Mouse (Mus musculus) stomach, embryonic 14.5 days (tissue): ENCODE measurements around the gene S100a13. TPM values are rescaled to one million over a fixed set of nuclear protein-coding genes. Genes with fewer than 3 reads are reported as not detected.

Source experiments
- ATAC-seq: fragments of 200-750 bp; cut with Nextera tagmentation; 2 replicates; pipeline ENCODE4 v1.8.0; 2017; ENCODE audit warnings: low read depth, moderate TSS enrichment; ENCODE audit not compliant: insufficient number of reproducible peaks, insufficient read depth, low FRiP score
- H3K27ac ChIP-seq: fragments of 300-500 bp; sonication (generic); 2 replicates; pipeline ENCODE4 v1.5.1; 2014; ENCODE audit warnings: mild to moderate bottlenecking, low read length, moderate library complexity, mixed read lengths
- H3K27me3 ChIP-seq: fragments of 300-500 bp; sonication (generic); 2 replicates; pipeline ENCODE4 v1.6.1; 2014; ENCODE audit warnings: low read length, control low read depth, mixed read lengths; ENCODE audit not compliant: control insufficient read depth, insufficient read depth
- H3K36me3 ChIP-seq: fragments of 300-500 bp; sonication (generic); 2 replicates; pipeline ENCODE4 v1.6.1; 2014; ENCODE audit warnings: mild to moderate bottlenecking, control low read depth, low read length, moderate library complexity, mixed read lengths; ENCODE audit not compliant: control insufficient read depth, insufficient read depth
- H3K4me1 ChIP-seq: fragments of 300-500 bp; sonication (generic); 2 replicates; pipeline ENCODE4 v1.6.1; 2014; ENCODE audit warnings: low read length, control low read depth, mixed read lengths; ENCODE audit not compliant: control insufficient read depth, insufficient read depth
- H3K4me2 ChIP-seq: fragments of 300-500 bp; sonication (generic); replicated peaks from 2 replicates; pipeline ENCODE4 v1.6.1; 2014; ENCODE audit warnings: low read depth, low read length, control low read depth
- H3K4me3 ChIP-seq: fragments of 300-500 bp; sonication (generic); 2 replicates; pipeline ENCODE4 v1.5.1; 2014; ENCODE audit warnings: low read depth, low read length, control low read depth
- H3K9ac ChIP-seq: fragments of 300-500 bp; sonication (generic); replicated peaks from 2 replicates; pipeline ENCODE4 v1.6.1; 2014; ENCODE audit warnings: low read depth, mild to moderate bottlenecking, control low read depth, low read length, moderate library complexity, mixed read lengths
- H3K9me3 ChIP-seq: fragments of 300-500 bp; sonication (generic); 2 replicates; pipeline ENCODE4 v1.6.1; 2016; ENCODE audit warnings: low read depth, low read length, control low read depth; ENCODE audit not compliant: control insufficient read depth
- WGBS: fragments of 180-500 bp; shearing (Covaris S2); extraction: QIAGEN DNeasy Blood & Tissue Kit; methylation state at CpG from one replicate; pipeline ENCODE4 v1.1.7; 2014; 5-methylcytosine and 5-hydroxymethylcytosine counted together
- polyA plus RNA-seq: library from polyadenylated mRNA; unstranded; fragments of >200 nt; fragmentation: Nextera tagmentation; extraction: Ambion mirVana; gene quantifications from 2 replicates; pipeline ENCODE4 v1.2.1, GENCODE M21; 2014

S100a13 gene
- polyA plus RNA-seq, 1 experiment from 2014 or later: 33.5 TPM

DNA sequence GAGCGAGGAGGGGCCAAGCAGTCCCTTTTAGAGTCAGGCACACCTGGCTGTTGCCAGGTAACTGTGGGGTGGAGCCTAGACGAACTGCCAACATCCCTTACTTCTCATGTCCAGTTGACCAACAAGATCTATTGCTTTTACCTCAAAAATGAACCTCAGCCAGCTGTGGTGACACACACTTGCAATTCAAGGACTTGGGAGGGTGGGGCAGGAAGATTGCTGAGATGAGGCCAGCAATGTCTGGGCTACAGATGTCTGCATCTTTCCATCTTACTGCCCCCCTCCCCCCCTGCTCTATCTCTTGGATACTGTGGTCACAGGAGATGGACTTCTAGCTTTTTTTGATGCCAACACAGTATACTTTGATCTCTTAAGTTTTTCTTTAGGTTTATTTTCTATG lies 38.0 kb downstream of the S100a13 start:
- Histone ChIP-seq H3K4me1 (no peaks in the 10 kb centered on the region), H3K4me3 (no peak overlapping the region), H3K27me3 (no peaks in the 10 kb centered on the region), H3K36me3 (no peaks in the 10 kb centered on the region), H3K9me3 (no peaks in the 10 kb centered on the region), H3K4me2 (no peak overlapping the region), H3K9ac (no peak overlapping the region), H3K27ac (no peak overlapping the region)
- WGBS: 73% methylated on average over 2 of the region's 2 CpGs
- ATAC-seq: no peak

DNA sequence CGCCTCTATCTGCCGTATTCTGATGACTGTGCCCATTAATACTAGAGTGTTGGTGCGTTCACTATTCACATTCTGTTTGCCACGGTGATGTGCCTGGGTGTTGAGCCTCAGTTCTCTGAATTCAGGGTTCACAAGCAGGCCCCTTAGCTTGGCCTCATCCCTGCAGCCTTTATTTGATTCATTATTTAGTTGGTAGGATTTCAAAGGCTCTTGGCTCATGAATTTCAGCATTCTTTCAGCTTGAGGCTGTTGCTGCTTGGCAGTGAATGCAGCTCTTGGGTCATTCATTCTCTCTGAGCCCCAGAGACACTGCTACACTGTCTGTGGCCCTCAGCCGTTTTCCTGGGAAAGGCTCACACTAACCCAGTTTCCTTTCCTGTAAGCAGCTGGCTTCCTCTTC lies 41.7 kb downstream of the S100a13 start:
- no peaks in the 10 kb centered on the region for H3K4me1 ChIP-seq
- no peak overlapping the region for H3K4me3 ChIP-seq
- 63% methylated on average over 5 of the region's 5 CpGs for WGBS
- H3K36me3 ChIP-seq: no peaks in the 10 kb centered on the region
- no peaks in the 10 kb centered on the region for H3K9me3 ChIP-seq
- H3K9ac ChIP-seq: no peak overlapping the region
- ATAC-seq: no peak
- no peak overlapping the region for H3K27ac ChIP-seq
- H3K27me3 ChIP-seq: no peaks in the 10 kb centered on the region
- no peak overlapping the region for H3K4me2 ChIP-seq

DNA sequence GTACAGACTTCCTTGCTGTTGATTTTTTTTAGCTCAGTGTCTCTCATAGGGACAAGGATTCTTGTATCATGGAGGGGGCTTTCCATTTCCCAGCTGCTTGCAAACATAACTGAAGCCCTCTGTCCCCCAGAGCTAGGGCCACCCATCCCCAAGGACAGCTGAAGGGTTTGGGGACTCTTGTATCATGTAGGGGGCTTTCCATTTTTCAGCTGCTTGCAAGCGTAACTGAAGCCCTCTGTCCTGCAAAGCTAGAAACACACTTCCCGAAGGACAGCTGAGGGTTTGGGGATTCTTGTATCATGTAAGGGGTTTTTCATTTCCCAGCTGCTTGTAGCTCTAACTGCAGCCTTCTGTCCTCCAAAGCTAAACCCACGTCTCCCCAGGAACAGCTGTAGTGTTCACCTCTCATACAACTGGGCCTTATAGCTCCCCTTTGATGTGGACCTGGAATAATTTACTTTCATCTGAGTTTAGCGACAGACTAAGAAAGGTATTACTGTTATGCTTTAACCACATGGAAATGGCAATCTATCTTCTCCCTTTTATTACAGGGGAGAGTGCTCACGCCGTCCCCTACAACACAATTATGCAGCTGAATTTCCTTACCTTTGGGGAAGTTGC lies 45.9 kb downstream of the S100a13 start, which contains the start of gene S100a3:
Gene S100a3, plus strand, starts transcription at position 571 of the 621 bp plus-strand sequence.
- Histone ChIP-seq H3K4me2 (no peak within 1 kb of the TSS), H3K27me3 (no peaks in the 10 kb centered on the region), H3K4me1 (no peaks in the 10 kb centered on the region), H3K9me3 (no peaks in the 10 kb centered on the region), H3K9ac (no peak within 1 kb of the TSS), H3K4me3 (no peak within 1 kb of the TSS), H3K36me3 (no peaks in the 10 kb centered on the region), H3K27ac (no peak within 1 kb of the TSS)
- 65% methylated on average over 6 of the region's 6 CpGs for WGBS
- no peak for ATAC-seq

Other genes with a start within 250 kb of the S100a13 start
- 3.0 and 3.6 TPM in 2 replicates for gene Dennd4b, start 249.2 kb upstream of the S100a13 start, polyA plus RNA-seq
- 22.3 and 28.7 TPM in 2 replicates for gene Gatad2b, start 221.3 kb upstream of the S100a13 start, polyA plus RNA-seq
- gene Slc27a3, start 124.5 kb upstream of the S100a13 start, polyA plus RNA-seq: 11.7 and 13.0 TPM in 2 replicates
- gene Ints3, start 80.8 kb upstream of the S100a13 start, polyA plus RNA-seq: 28.7 and 29.6 TPM in 2 replicates
- gene Npr1, start 48.6 kb upstream of the S100a13 start, polyA plus RNA-seq: 4.6 and 4.8 TPM in 2 replicates
- gene Ilf2, start 38.3 kb upstream of the S100a13 start, polyA plus RNA-seq: 208 and 217 TPM in 2 replicates
- 81.2 and 88.0 TPM in 2 replicates for gene Snapin, start 23.4 kb upstream of the S100a13 start, polyA plus RNA-seq
- 97.4 and 98.2 TPM in 2 replicates for gene Chtop, start 4.9 kb upstream of the S100a13 start, polyA plus RNA-seq
- gene S100a1, start within 50 bp of the S100a13 start, polyA plus RNA-seq: 46.8 and 48.5 TPM in 2 replicates
- gene S100a14, start 12.4 kb downstream of the S100a13 start, polyA plus RNA-seq: 14.0 and 17.0 TPM in 2 replicates
- 244 and 247 TPM in 2 replicates for gene S100a16, start 22.8 kb downstream of the S100a13 start, polyA plus RNA-seq
- 0.42 and 0.62 TPM in 2 replicates for gene S100a3, start 46.1 kb downstream of the S100a13 start, polyA plus RNA-seq
- gene S100a2, start 75.8 kb downstream of the S100a13 start, polyA plus RNA-seq: not detected in 2 replicates
- gene Gm42674, start 87.5 kb downstream of the S100a13 start, polyA plus RNA-seq: not detected in 2 replicates
- 5.5 and 7.4 TPM in 2 replicates for gene S100a4, start 89.3 kb downstream of the S100a13 start, polyA plus RNA-seq
- 0.71 TPM in 1 of 2 replicates, not detected in the other for gene S100a5, start 94.1 kb downstream of the S100a13 start, polyA plus RNA-seq
- 418 and 466 TPM in 2 replicates for gene S100a6, start 98.4 kb downstream of the S100a13 start, polyA plus RNA-seq
- gene S100a7a, start 139.6 kb downstream of the S100a13 start, polyA plus RNA-seq: not detected in 2 replicates
- 58.0 and 73.3 TPM in 2 replicates for gene S100a8, start 154.5 kb downstream of the S100a13 start, polyA plus RNA-seq
- 41.0 and 53.5 TPM in 2 replicates for gene S100a9, start 181.3 kb downstream of the S100a13 start, polyA plus RNA-seq
- not detected in 2 replicates for gene Pglyrp4, start 212.5 kb downstream of the S100a13 start, polyA plus RNA-seq